Mouse (Mus musculus): ENCODE measurements around the gene Fig4. TPM values are rescaled to one million over a fixed set of nuclear protein-coding genes. Genes with fewer than 3 reads are reported as not detected.
A peak's percentile ranks its signal among the peaks of the same experiment; 100 is the strongest.

Fig4 gene
- polyA plus RNA-seq, 1 experiment from 2014 or later, result 57.2 TPM

- WGBS, result 73% methylated on average over 6 of the region's 6 CpGs
- H3K4me2 ChIP-seq (ENCODE audit: low read length), result no peak overlapping the region
- no peak overlapping the region for H3K27ac ChIP-seq (replicated peaks in 1 of 2; ENCODE audit: control insufficient read depth in 1 of 2, insufficient read depth in 1 of 2, low read depth in 2 of 2, low read length in 2 of 2)
- H3K27me3 ChIP-seq (ENCODE audit: control insufficient read depth, insufficient read depth, low read length), result no peaks in the 10 kb centered on the region
- H3K4me1 ChIP-seq (ENCODE audit: control insufficient read depth in 2 of 2, insufficient read depth in 2 of 2, low read length in 2 of 2), result peaks cover 10 to 39% of the 10 kb centered on the region in 2 experiments; a peak in 3 of 4 replicates
- no peaks in the 10 kb centered on the region for H3K9me3 ChIP-seq (ENCODE audit: control insufficient read depth, low read length)
- peaks cover 52% of the 10 kb centered on the region for H3K36me3 ChIP-seq (ENCODE audit: control insufficient read depth, insufficient read depth, low read length)
- no peak overlapping the region for H3K9ac ChIP-seq (ENCODE audit: low read length)
- no peak for ATAC-seq (ENCODE audit: insufficient number of reproducible peaks, insufficient read depth, low FRiP score, low read depth)
- no peak overlapping the region for H3K4me3 ChIP-seq (ENCODE audit: control insufficient read depth in 1 of 2, insufficient read depth in 1 of 2, low read depth in 1 of 2, low read length in 2 of 2)
These were observed 57.6 kb downstream of the Fig4 start for GRCm38 (mm10) chr10:41245477-41245876.

GRCm38 (mm10) chr10:41245028-41245427 lies 58.0 kb downstream of the Fig4 start:
- Histone ChIP-seq H3K27me3 (ENCODE audit: control insufficient read depth, insufficient read depth, low read length) (no peaks in the 10 kb centered on the region), H3K4me1 (ENCODE audit: control insufficient read depth in 2 of 2, insufficient read depth in 2 of 2, low read length in 2 of 2) (peaks cover 10 to 40% of the 10 kb centered on the region in 2 experiments; a peak in 3 of 4 replicates), H3K9me3 (ENCODE audit: control insufficient read depth, low read length) (no peaks in the 10 kb centered on the region), H3K4me3 (ENCODE audit: control insufficient read depth in 1 of 2, insufficient read depth in 1 of 2, low read depth in 1 of 2, low read length in 2 of 2) (no peak overlapping the region), H3K36me3 (ENCODE audit: control insufficient read depth, insufficient read depth, low read length) (peaks cover 51% of the 10 kb centered on the region), H3K4me2 (ENCODE audit: low read length) (no peak overlapping the region), H3K27ac (replicated peaks in 1 of 2; ENCODE audit: control insufficient read depth in 1 of 2, insufficient read depth in 1 of 2, low read depth in 2 of 2, low read length in 2 of 2) (no peak overlapping the region), H3K9ac (ENCODE audit: low read length) (no peak overlapping the region)
- no peak for ATAC-seq (ENCODE audit: insufficient number of reproducible peaks, insufficient read depth, low FRiP score, low read depth)
- 75% methylated on average over 6 of the region's 6 CpGs for WGBS

- no peak for ATAC-seq (ENCODE audit: insufficient number of reproducible peaks, insufficient read depth, low FRiP score, low read depth)
- H3K36me3 ChIP-seq (ENCODE audit: control insufficient read depth, insufficient read depth, low read length), result peaks cover 50% of the 10 kb centered on the region
- peaks cover 10 to 37% of the 10 kb centered on the region in 2 experiments; a peak in 3 of 4 replicates for H3K4me1 ChIP-seq (ENCODE audit: control insufficient read depth in 2 of 2, insufficient read depth in 2 of 2, low read length in 2 of 2)
- H3K27ac ChIP-seq (replicated peaks in 1 of 2; ENCODE audit: control insufficient read depth in 1 of 2, insufficient read depth in 1 of 2, low read depth in 2 of 2, low read length in 2 of 2), result no peak overlapping the region
- no peak overlapping the region for H3K4me3 ChIP-seq (ENCODE audit: control insufficient read depth in 1 of 2, insufficient read depth in 1 of 2, low read depth in 1 of 2, low read length in 2 of 2)
- no peaks in the 10 kb centered on the region for H3K9me3 ChIP-seq (ENCODE audit: control insufficient read depth, low read length)
- H3K4me2 ChIP-seq (ENCODE audit: low read length), result no peak overlapping the region
- no peak overlapping the region for H3K9ac ChIP-seq (ENCODE audit: low read length)
- WGBS, result 94% methylated on average over 6 of the region's 6 CpGs
- no peaks in the 10 kb centered on the region for H3K27me3 ChIP-seq (ENCODE audit: control insufficient read depth, insufficient read depth, low read length)
These were observed 59.1 kb downstream of the Fig4 start for GRCm38 (mm10) chr10:41243930-41244329.

GRCm38 (mm10) chr10:41241558-41242242 lies 61.4 kb downstream of the Fig4 start:
- Histone ChIP-seq H3K36me3 (ENCODE audit: control insufficient read depth, insufficient read depth, low read length) (peaks cover 49% of the 10 kb centered on the region), H3K4me1 (ENCODE audit: control insufficient read depth in 2 of 2, insufficient read depth in 2 of 2, low read length in 2 of 2) (peaks cover 10 to 27% of the 10 kb centered on the region in 2 experiments; a peak in 3 of 4 replicates), H3K9me3 (ENCODE audit: control insufficient read depth, low read length) (no peaks in the 10 kb centered on the region), H3K4me3 (ENCODE audit: control insufficient read depth in 1 of 2, insufficient read depth in 1 of 2, low read depth in 1 of 2, low read length in 2 of 2) (no peak overlapping the region), H3K27ac (replicated peaks in 1 of 2; ENCODE audit: control insufficient read depth in 1 of 2, insufficient read depth in 1 of 2, low read depth in 2 of 2, low read length in 2 of 2) (peak overlapping the region in 1 of 2 experiments; percentile 65; a peak in 3 of 4 replicates), H3K9ac (ENCODE audit: low read length) (no peak overlapping the region), H3K4me2 (ENCODE audit: low read length) (peak overlapping the region; percentile 11; the same call in 1 of the 2 replicates), H3K27me3 (ENCODE audit: control insufficient read depth, insufficient read depth, low read length) (no peaks in the 10 kb centered on the region)
- ATAC-seq (ENCODE audit: insufficient number of reproducible peaks, insufficient read depth, low FRiP score, low read depth), result no peak
- 66% methylated on average over 6 of the region's 6 CpGs for WGBS

- peak; percentile 48; the same call in 1 of the 2 replicates for ATAC-seq (ENCODE audit: insufficient number of reproducible peaks, insufficient read depth, low FRiP score, low read depth)
- Histone ChIP-seq H3K4me3 (ENCODE audit: control insufficient read depth in 1 of 2, insufficient read depth in 1 of 2, low read depth in 1 of 2, low read length in 2 of 2) (no peak overlapping the region), H3K4me1 (ENCODE audit: control insufficient read depth in 2 of 2, insufficient read depth in 2 of 2, low read length in 2 of 2) (peaks cover 10 to 27% of the 10 kb centered on the region in 2 experiments; a peak in 3 of 4 replicates), H3K4me2 (ENCODE audit: low read length) (peak overlapping the region; percentile 11; the same call in 1 of the 2 replicates), H3K27me3 (ENCODE audit: control insufficient read depth, insufficient read depth, low read length) (no peaks in the 10 kb centered on the region), H3K27ac (replicated peaks in 1 of 2; ENCODE audit: control insufficient read depth in 1 of 2, insufficient read depth in 1 of 2, low read depth in 2 of 2, low read length in 2 of 2) (peak overlapping the region in 1 of 2 experiments; percentile 65; a peak in 2 of 4 replicates), H3K36me3 (ENCODE audit: control insufficient read depth, insufficient read depth, low read length) (peaks cover 49% of the 10 kb centered on the region), H3K9ac (ENCODE audit: low read length) (no peak overlapping the region), H3K9me3 (ENCODE audit: control insufficient read depth, low read length) (no peaks in the 10 kb centered on the region)
- WGBS, result 14% methylated on average over 7 of the region's 7 CpGs
These were observed 62.0 kb downstream of the Fig4 start for GRCm38 (mm10) chr10:41241080-41241479.

GRCm38 (mm10) chr10:41236020-41236419 lies 67.0 kb downstream of the Fig4 start:
- no peaks in the 10 kb centered on the region for H3K27me3 ChIP-seq (ENCODE audit: control insufficient read depth, insufficient read depth, low read length)
- no peaks in the 10 kb centered on the region for H3K9me3 ChIP-seq (ENCODE audit: control insufficient read depth, low read length)
- H3K4me1 ChIP-seq (ENCODE audit: control insufficient read depth in 2 of 2, insufficient read depth in 2 of 2, low read length in 2 of 2), result peaks cover 4 to 6% of the 10 kb centered on the region in 2 experiments; a peak in 3 of 4 replicates
- no peak overlapping the region for H3K9ac ChIP-seq (ENCODE audit: low read length)
- H3K4me2 ChIP-seq (ENCODE audit: low read length), result no peak overlapping the region
- H3K27ac ChIP-seq (replicated peaks in 1 of 2; ENCODE audit: control insufficient read depth in 1 of 2, insufficient read depth in 1 of 2, low read depth in 2 of 2, low read length in 2 of 2), result no peak overlapping the region
- no peak for ATAC-seq (ENCODE audit: insufficient number of reproducible peaks, insufficient read depth, low FRiP score, low read depth)
- H3K36me3 ChIP-seq (ENCODE audit: control insufficient read depth, insufficient read depth, low read length), result peaks cover 38% of the 10 kb centered on the region
- H3K4me3 ChIP-seq (ENCODE audit: control insufficient read depth in 1 of 2, insufficient read depth in 1 of 2, low read depth in 1 of 2, low read length in 2 of 2), result no peak overlapping the region
- 78% methylated on average over 2 of the region's 2 CpGs for whole genome bisulfite sequencing

- H3K9me3 ChIP-seq (ENCODE audit: control insufficient read depth, low read length), result no peaks in the 10 kb centered on the region
These were observed 67.5 kb downstream of the Fig4 start for GRCm38 (mm10) chr10:41235584-41235983.

More at GRCm38 (mm10) chr10:41235584-41235983, 67.5 kb downstream of the Fig4 start:
- no peak for ATAC-seq (ENCODE audit: insufficient number of reproducible peaks, insufficient read depth, low FRiP score, low read depth)
- H3K36me3 ChIP-seq (ENCODE audit: control insufficient read depth, insufficient read depth, low read length), result peaks cover 37% of the 10 kb centered on the region
- peaks cover 1 to 2% of the 10 kb centered on the region in 2 experiments; a peak in 2 of 4 replicates for H3K4me1 ChIP-seq (ENCODE audit: control insufficient read depth in 2 of 2, insufficient read depth in 2 of 2, low read length in 2 of 2)
- H3K4me3 ChIP-seq (ENCODE audit: control insufficient read depth in 1 of 2, insufficient read depth in 1 of 2, low read depth in 1 of 2, low read length in 2 of 2), result no peak overlapping the region
- H3K9ac ChIP-seq (ENCODE audit: low read length), result no peak overlapping the region
- H3K27ac ChIP-seq (replicated peaks in 1 of 2; ENCODE audit: control insufficient read depth in 1 of 2, insufficient read depth in 1 of 2, low read depth in 2 of 2, low read length in 2 of 2), result no peak overlapping the region
- H3K27me3 ChIP-seq (ENCODE audit: control insufficient read depth, insufficient read depth, low read length), result no peaks in the 10 kb centered on the region
- no peak overlapping the region for H3K4me2 ChIP-seq (ENCODE audit: low read length)
- WGBS, result 89% methylated on average over 3 of the region's 3 CpGs

Data from heart, embryonic 14.5 days (tissue).